Mouse (Mus musculus): Measurements from ENCODE around the gene Ablim1. TPM values are rescaled to one million over a fixed set of nuclear protein-coding genes. Genes with fewer than 3 reads are reported as not detected.

The Ablim1 gene
- polyA plus RNA-seq, 1 experiment from 2014 or later = 58.7 TPM

DNA sequence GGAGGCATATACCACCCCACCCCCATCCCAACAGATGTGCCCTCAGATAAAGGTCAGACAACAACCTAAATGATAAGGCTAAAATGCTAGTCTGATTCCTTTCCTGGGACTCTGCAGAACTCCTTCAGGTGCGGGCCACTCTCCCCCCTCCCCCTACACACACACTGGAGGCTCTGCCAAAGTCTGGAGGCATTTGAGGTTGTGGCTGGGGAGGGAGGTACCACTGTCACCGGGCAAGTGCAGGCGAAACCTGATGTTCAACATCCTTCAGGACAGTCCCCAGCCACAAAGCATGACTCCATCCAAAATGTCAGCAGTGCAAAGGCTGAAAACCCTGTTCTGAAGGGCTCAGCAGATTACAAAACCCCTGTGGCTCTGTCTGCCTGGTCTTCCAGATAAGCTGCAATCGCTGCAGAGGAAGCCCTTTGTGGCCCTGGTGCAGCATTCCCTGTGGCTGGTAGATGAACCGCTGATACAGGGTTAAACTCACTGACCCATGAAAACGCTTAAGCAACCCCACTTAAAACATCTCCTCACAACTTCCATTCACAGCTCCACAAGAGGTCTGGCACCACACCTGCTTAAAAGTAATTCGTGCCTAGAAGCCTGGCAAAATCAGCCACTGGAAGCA lies 197.7 kb downstream of the Ablim1 start:
- Histone ChIP-seq H3K27me3 (replicated peaks) (no peaks in the 10 kb centered on the region), H3K4me3 (replicated peaks) (peak overlapping the region; percentile 38), H3K9ac (replicated peaks) (0 out of 2 replicates have a peak overlapping the region, but pooled peaks have one; percentile 20), H3K4me2 (peak overlapping the region; percentile 57), H3K27ac (replicated peaks) (no peak overlapping the region), H3K36me3 (no peaks in the 10 kb centered on the region), H3K9me3 (replicated peaks) (no peaks in the 10 kb centered on the region), H3K4me1 (peaks cover 44% of the 10 kb centered on the region)
- WGBS = 18% methylated on average over 7 of the region's 7 CpGs
- no peak for ATAC-seq (ENCODE audit: low FRiP score)

GRCm38 (mm10) chr19:57115670-57116069 lies 199.0 kb downstream of the Ablim1 start:
- Histone ChIP-seq H3K4me1 (peaks cover 44% of the 10 kb centered on the region), H3K4me2 (no peak overlapping the region), H3K27ac (replicated peaks) (no peak overlapping the region), H3K4me3 (replicated peaks) (no peak overlapping the region), H3K9ac (replicated peaks) (no peak overlapping the region), H3K27me3 (replicated peaks) (no peaks in the 10 kb centered on the region), H3K9me3 (replicated peaks) (no peaks in the 10 kb centered on the region), H3K36me3 (no peaks in the 10 kb centered on the region)
- ATAC-seq (ENCODE audit: low FRiP score) = no peak
- WGBS = 72% methylated on average over 5 of the region's 5 CpGs

- WGBS = 79% methylated on average over 5 of the region's 5 CpGs
- H3K27me3 ChIP-seq (replicated peaks) = no peaks in the 10 kb centered on the region
- H3K36me3 ChIP-seq = no peaks in the 10 kb centered on the region
These were observed 199.8 kb downstream of the Ablim1 start for GRCm38 (mm10) chr19:57114951-57115350.

DNA sequence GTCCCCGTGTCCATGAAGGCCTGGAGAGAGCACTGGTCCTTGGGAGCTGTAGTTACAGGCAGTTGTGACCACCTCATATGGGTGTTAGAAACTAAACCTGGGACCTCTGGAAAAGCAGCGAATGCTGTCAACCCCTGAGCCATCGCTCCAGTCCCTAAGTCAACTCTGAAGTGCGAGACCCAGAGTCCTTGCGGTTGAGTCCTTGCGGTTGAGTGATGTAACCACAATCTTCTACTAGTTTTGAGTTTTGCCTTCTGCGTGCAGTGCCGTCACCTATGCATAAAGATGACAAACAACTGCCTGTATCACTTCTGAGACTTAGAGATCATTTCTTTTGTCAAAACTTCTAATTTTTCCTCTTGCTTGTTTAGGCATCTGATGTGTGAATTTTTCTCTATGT lies 200.7 kb downstream of the Ablim1 start:
- Histone ChIP-seq H3K4me2 (no peak overlapping the region), H3K4me1 (peaks cover 31% of the 10 kb centered on the region), H3K4me3 (replicated peaks) (no peak overlapping the region), H3K9ac (replicated peaks) (no peak overlapping the region), H3K27ac (replicated peaks) (no peak overlapping the region), H3K36me3 (no peaks in the 10 kb centered on the region), H3K27me3 (replicated peaks) (no peaks in the 10 kb centered on the region), H3K9me3 (replicated peaks) (no peaks in the 10 kb centered on the region)
- 97% methylated on average over 8 of the region's 8 CpGs for WGBS
- ATAC-seq (ENCODE audit: low FRiP score) = no peak

More at GRCm38 (mm10) chr19:57114951-57115350, 199.8 kb downstream of the Ablim1 start:
- no peak overlapping the region for H3K4me2 ChIP-seq
- H3K9me3 ChIP-seq (replicated peaks) = no peaks in the 10 kb centered on the region
- ATAC-seq (ENCODE audit: low FRiP score) = no peak
- no peak overlapping the region for H3K4me3 ChIP-seq (replicated peaks)
- H3K4me1 ChIP-seq = peaks cover 41% of the 10 kb centered on the region
- no peak overlapping the region for H3K27ac ChIP-seq (replicated peaks)
- H3K9ac ChIP-seq (replicated peaks) = no peak overlapping the region

- no peak overlapping the region for H3K9ac ChIP-seq (replicated peaks)
- 67% methylated on average over 9 of the region's 9 CpGs for WGBS
- H3K36me3 ChIP-seq = no peaks in the 10 kb centered on the region
- no peaks in the 10 kb centered on the region for H3K9me3 ChIP-seq (replicated peaks)
- no peaks in the 10 kb centered on the region for H3K27me3 ChIP-seq (replicated peaks)
- peaks cover 22% of the 10 kb centered on the region for H3K4me1 ChIP-seq
- no peak for ATAC-seq (ENCODE audit: low FRiP score)
- peak overlapping the region; percentile 9; the same call in 1 of the 2 replicates for H3K27ac ChIP-seq (replicated peaks)
- H3K4me3 ChIP-seq (replicated peaks) = no peak overlapping the region
- H3K4me2 ChIP-seq = no peak overlapping the region
These were observed 201.8 kb downstream of the Ablim1 start for GRCm38 (mm10) chr19:57112816-57113406.

DNA sequence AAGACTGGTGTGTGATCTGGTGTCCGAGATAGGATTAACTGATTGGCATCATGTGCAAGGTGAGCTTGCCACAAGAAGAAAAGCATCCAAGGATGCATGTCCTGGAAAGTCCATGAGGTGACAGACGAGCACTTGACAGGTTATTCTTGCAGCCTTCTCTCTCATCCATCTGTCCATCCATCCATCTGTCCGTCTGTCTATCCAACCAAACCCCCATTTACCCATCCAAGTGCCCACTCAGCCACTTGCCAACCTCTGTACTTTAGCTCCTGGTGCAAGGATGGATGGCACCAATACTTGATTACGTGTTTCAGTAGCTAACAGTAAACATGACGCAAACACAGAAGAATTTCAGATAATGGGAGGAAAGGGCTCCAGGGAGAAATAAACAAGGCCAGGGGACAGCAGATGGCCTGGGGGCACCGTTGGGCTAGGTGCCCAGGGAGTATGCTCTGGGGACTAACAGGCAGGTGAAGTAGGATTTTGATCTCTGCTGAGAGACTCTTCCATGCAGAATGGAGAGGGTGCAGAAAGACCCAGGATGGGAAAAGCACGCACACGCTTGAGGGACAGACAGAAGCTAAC lies 202.4 kb downstream of the Ablim1 start:
- H3K27ac ChIP-seq (replicated peaks) = no peak overlapping the region; the same call in 1 of the 2 replicates
- no peaks in the 10 kb centered on the region for H3K27me3 ChIP-seq (replicated peaks)
- WGBS = 72% methylated on average over 8 of the region's 8 CpGs
- no peak overlapping the region for H3K4me2 ChIP-seq
- ATAC-seq (ENCODE audit: low FRiP score) = no peak
- no peaks in the 10 kb centered on the region for H3K36me3 ChIP-seq
- no peaks in the 10 kb centered on the region for H3K9me3 ChIP-seq (replicated peaks)
- no peak overlapping the region for H3K9ac ChIP-seq (replicated peaks)
- peaks cover 22% of the 10 kb centered on the region for H3K4me1 ChIP-seq
- no peak overlapping the region for H3K4me3 ChIP-seq (replicated peaks)

- Histone ChIP-seq H3K27me3 (replicated peaks) (no peaks in the 10 kb centered on the region), H3K36me3 (no peaks in the 10 kb centered on the region), H3K9ac (replicated peaks) (no peak overlapping the region), H3K4me1 (peaks cover 16% of the 10 kb centered on the region; the same call in 1 of the 2 replicates), H3K9me3 (replicated peaks) (no peaks in the 10 kb centered on the region), H3K4me3 (replicated peaks) (no peak overlapping the region), H3K4me2 (no peak overlapping the region), H3K27ac (replicated peaks) (no peak overlapping the region)
- no peak for ATAC-seq (ENCODE audit: low FRiP score)
- WGBS = 76% methylated on average over 6 of the region's 6 CpGs
These were observed 203.4 kb downstream of the Ablim1 start for GRCm38 (mm10) chr19:57111301-57111700.

DNA sequence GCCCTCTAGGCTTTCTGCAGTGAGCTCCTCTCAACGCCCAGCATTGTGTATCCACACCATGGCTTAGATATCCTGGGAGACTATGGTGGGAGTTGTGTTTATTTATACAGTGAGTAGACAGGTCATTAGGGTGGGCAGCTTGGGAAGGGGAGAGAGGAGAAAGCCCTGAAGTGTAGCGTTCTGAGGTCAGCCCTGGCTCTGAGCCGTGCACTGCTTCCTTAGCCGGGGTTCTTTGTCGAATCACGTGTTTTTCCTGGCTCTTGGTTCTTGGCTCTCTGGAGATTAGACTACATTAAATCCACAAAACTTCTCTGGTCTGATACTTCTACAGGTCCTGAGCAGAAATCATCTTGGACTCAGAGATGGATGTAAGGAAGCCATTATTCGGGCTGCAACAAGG lies 205.1 kb downstream of the Ablim1 start:
- WGBS = 83% methylated on average over 7 of the region's 7 CpGs
- H3K9ac ChIP-seq (replicated peaks) = no peak overlapping the region
- H3K4me2 ChIP-seq = no peak overlapping the region
- H3K36me3 ChIP-seq = no peaks in the 10 kb centered on the region
- no peaks in the 10 kb centered on the region for H3K9me3 ChIP-seq (replicated peaks)
- H3K4me3 ChIP-seq (replicated peaks) = no peak overlapping the region
- H3K27me3 ChIP-seq (replicated peaks) = no peaks in the 10 kb centered on the region
- no peak for ATAC-seq (ENCODE audit: low FRiP score)
- no peak overlapping the region for H3K27ac ChIP-seq (replicated peaks)
- H3K4me1 ChIP-seq = peaks cover 10% of the 10 kb centered on the region; the same call in 1 of the 2 replicates

DNA sequence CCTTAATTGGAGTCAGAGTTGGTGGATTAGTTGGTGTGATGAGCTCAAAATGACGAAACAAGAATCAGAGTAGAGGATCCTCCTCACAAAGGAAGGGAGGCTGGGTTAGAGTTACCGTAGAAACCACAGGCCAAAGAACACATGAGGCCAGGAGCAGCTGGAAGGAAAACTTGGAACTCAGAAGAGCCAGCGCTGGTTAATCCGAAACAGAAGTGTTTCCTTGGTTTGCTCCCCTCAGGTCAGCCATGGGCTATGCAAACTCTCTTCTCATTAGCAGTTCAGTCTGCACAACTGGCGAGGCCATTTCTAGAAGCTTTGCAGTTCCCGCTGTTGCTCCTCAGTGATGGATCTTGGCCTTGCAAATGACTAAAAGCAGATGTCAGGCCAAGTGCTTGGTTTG lies 208.2 kb downstream of the Ablim1 start:
- H3K9me3 ChIP-seq (replicated peaks) = no peaks in the 10 kb centered on the region
- no peak for ATAC-seq (ENCODE audit: low FRiP score)
- H3K9ac ChIP-seq (replicated peaks) = no peak overlapping the region
- H3K27ac ChIP-seq (replicated peaks) = 0 out of 2 replicates have a peak overlapping the region, but pooled peaks have one; percentile 25
- H3K27me3 ChIP-seq (replicated peaks) = no peaks in the 10 kb centered on the region
- H3K4me2 ChIP-seq = no peak overlapping the region
- no peak overlapping the region for H3K4me3 ChIP-seq (replicated peaks)
- 0 out of 2 replicates have a peak, but pooled peaks cover 11% of the 10 kb centered on the region for H3K4me1 ChIP-seq
- H3K36me3 ChIP-seq = no peaks in the 10 kb centered on the region
- 87% methylated on average over 6 of the region's 6 CpGs for WGBS

DNA sequence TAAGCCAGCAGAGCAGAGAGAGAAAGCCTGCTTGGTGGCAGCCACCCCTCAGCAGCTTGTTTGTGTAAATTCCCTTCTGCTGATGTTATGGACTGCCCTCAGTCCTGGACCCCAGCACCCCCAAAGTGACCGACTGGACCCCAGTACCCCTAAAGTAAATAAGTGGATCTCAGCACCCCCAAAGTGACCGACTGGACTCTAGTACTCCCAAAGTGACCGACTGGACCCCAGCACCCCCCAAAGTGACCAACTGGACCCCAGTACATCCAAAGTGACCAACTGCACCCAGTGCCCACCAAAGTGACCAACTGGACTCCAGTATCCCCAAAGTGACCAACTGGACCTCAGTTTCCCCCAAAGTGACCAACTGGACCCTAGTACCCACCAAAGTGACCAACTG lies 208.7 kb downstream of the Ablim1 start:
- no peaks in the 10 kb centered on the region for H3K9me3 ChIP-seq (replicated peaks)
- no peak overlapping the region for H3K4me3 ChIP-seq (replicated peaks)
- 0 out of 2 replicates have a peak, but pooled peaks cover 11% of the 10 kb centered on the region for H3K4me1 ChIP-seq
- no peak overlapping the region for H3K4me2 ChIP-seq
- H3K27ac ChIP-seq (replicated peaks) = no peak overlapping the region
- 99% methylated on average over 3 of the region's 3 CpGs for WGBS
- H3K27me3 ChIP-seq (replicated peaks) = no peaks in the 10 kb centered on the region
- no peak overlapping the region for H3K9ac ChIP-seq (replicated peaks)
- ATAC-seq (ENCODE audit: low FRiP score) = no peak
- no peaks in the 10 kb centered on the region for H3K36me3 ChIP-seq

- no peak for ATAC-seq (ENCODE audit: low FRiP score)
- Histone ChIP-seq H3K27me3 (replicated peaks) (no peaks in the 10 kb centered on the region), H3K4me1 (0 out of 2 replicates have a peak, but pooled peaks cover 11% of the 10 kb centered on the region), H3K4me3 (replicated peaks) (no peak overlapping the region), H3K27ac (replicated peaks) (0 out of 2 replicates have a peak overlapping the region, but pooled peaks have one; percentile 1), H3K9me3 (replicated peaks) (no peaks in the 10 kb centered on the region), H3K4me2 (no peak overlapping the region), H3K36me3 (no peaks in the 10 kb centered on the region), H3K9ac (replicated peaks) (no peak overlapping the region)
- 69% methylated on average over 6 of the region's 6 CpGs for WGBS
These were observed 209.6 kb downstream of the Ablim1 start for GRCm38 (mm10) chr19:57105156-57105555.
